Mouse (Mus musculus) embryonic facial prominence, embryonic 11.5 days (tissue): ENCODE data around the gene Foxo3. TPM values are rescaled to one million over a fixed set of nuclear protein-coding genes. Genes with fewer than 3 reads are reported as not detected.

ENCODE experiments used
- ATAC-seq: fragments of 200-750 bp; cut with Nextera tagmentation; replicated peaks from 2 replicates; pipeline ENCODE4 v1.8.0; 2017; ENCODE audit warnings: low read depth; ENCODE audit not compliant: insufficient number of reproducible peaks, low FRiP score, low TSS enrichment
- DNase-seq: peaks from one replicate; pipeline ENCODE4 v3.0.0-alpha.2; 2015; ENCODE audit warnings: low spot score
- H3K27ac ChIP-seq: fragments of 300-500 bp; sonication (generic); replicated peaks from 2 replicates; pipeline ENCODE4 v1.5.1; 2014; ENCODE audit warnings: mild to moderate bottlenecking, low read depth, low read length, control low read depth
- H3K27me3 ChIP-seq: fragments of 300-500 bp; sonication (generic); 2 replicates; pipeline ENCODE4 v1.6.1; 2014; ENCODE audit warnings: mild to moderate bottlenecking, low read length, moderate library complexity, mixed read lengths; ENCODE audit not compliant: control insufficient read depth, insufficient read depth
- H3K36me3 ChIP-seq: fragments of 300-500 bp; sonication (generic); replicated peaks from 2 replicates; pipeline ENCODE4 v1.6.1; 2014; ENCODE audit warnings: low read depth, mild to moderate bottlenecking, low read length, moderate library complexity, mixed read lengths; ENCODE audit not compliant: control insufficient read depth, insufficient read depth
- H3K4me1 ChIP-seq: fragments of 300-500 bp; sonication (generic); 2 replicates; pipeline ENCODE4 v1.6.1; 2014; ENCODE audit warnings: low read length, mixed read lengths; ENCODE audit not compliant: control insufficient read depth, insufficient read depth
- H3K4me2 ChIP-seq: fragments of 300-500 bp; sonication (generic); 2 replicates; pipeline ENCODE4 v1.6.1; 2014; ENCODE audit warnings: low read depth, mild to moderate bottlenecking, control low read depth, low read length, moderate library complexity
- H3K4me3 ChIP-seq: fragments of 300-500 bp; sonication (generic); 2 replicates; pipeline ENCODE4 v1.5.1; 2014; ENCODE audit warnings: low read depth, low read length, control low read depth
- H3K9ac ChIP-seq: fragments of 300-500 bp; sonication (generic); replicated peaks from 2 replicates; pipeline ENCODE4 v1.6.1; 2014; ENCODE audit warnings: mild to moderate bottlenecking, control low read depth, low read length
- H3K9me3 ChIP-seq: fragments of 300-500 bp; sonication (generic); replicated peaks from 2 replicates; pipeline ENCODE4 v1.6.1; 2016; ENCODE audit warnings: mild to moderate bottlenecking, low read length, inconsistent platforms, mixed read lengths; ENCODE audit not compliant: control insufficient read depth
- WGBS: fragments of 180-500 bp; shearing (Covaris S2); extraction: QIAGEN DNeasy Blood & Tissue Kit; methylation state at CpG from one replicate; pipeline ENCODE4 v1.1.7; 2014; 5-methylcytosine and 5-hydroxymethylcytosine counted together
- polyA plus RNA-seq: library from polyadenylated mRNA; unstranded; fragments of >200 nt; fragmentation: Nextera tagmentation; extraction: Ambion mirVana; gene quantifications from 2 replicates; pipeline ENCODE4 v1.2.1, GENCODE M21; 2014

Foxo3 gene
- polyA plus RNA-seq, 1 experiment from 2014 or later = 5.0 TPM

- Histone ChIP-seq H3K36me3 (no peaks in the 10 kb centered on the region), H3K27ac (no peak overlapping the region), H3K4me1 (no peaks in the 10 kb centered on the region), H3K4me2 (no peak overlapping the region), H3K9me3 (no peaks in the 10 kb centered on the region), H3K27me3 (no peaks in the 10 kb centered on the region), H3K9ac (no peak overlapping the region), H3K4me3 (no peak overlapping the region)
- ATAC-seq (no peak), DNase-seq (no peak)
- WGBS = 91% methylated on average over 16 of the region's 16 CpGs
Observed at GRCm38 (mm10) chr10:42177771-42178674, 98.5 kb downstream of the Foxo3 start.

- 78% methylated on average over 5 of the region's 5 CpGs for WGBS
- no peak overlapping the region for H3K27ac ChIP-seq
Observed at GRCm38 (mm10) chr10:42174283-42174682, 102.3 kb downstream of the Foxo3 start.

DNA sequence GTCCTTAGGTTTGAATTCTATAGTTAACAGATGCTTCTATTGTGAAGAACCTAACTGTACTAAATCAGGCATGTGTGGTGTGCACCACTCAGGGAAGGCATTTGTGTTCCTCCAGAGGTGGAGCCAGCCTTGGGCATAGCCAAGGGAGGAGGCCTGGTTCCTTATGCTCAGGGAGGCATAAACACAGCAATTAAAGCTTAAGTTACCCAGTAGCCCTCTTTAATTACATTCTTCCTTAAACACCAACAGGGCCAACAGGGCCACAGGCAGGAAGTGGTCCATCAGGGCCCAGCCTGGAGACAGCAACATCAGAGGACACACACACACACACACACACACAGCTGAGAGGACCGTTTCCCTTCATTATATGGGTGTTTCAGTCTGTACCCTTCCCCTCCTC lies 102.7 kb downstream of the Foxo3 start:
- no peak overlapping the region for H3K9ac ChIP-seq
- no peaks in the 10 kb centered on the region for H3K4me1 ChIP-seq
- WGBS = 20% methylated on average over 1 of the region's 1 CpGs
- H3K4me2 ChIP-seq = no peak overlapping the region
- DNase-seq (no peak), ATAC-seq (no peak)
- H3K27ac ChIP-seq = no peak overlapping the region
- H3K9me3 ChIP-seq = no peaks in the 10 kb centered on the region
- no peak overlapping the region for H3K4me3 ChIP-seq
- H3K27me3 ChIP-seq = no peaks in the 10 kb centered on the region
- no peaks in the 10 kb centered on the region for H3K36me3 ChIP-seq

More at GRCm38 (mm10) chr10:42174283-42174682, 102.3 kb downstream of the Foxo3 start:
- Histone ChIP-seq H3K9ac (no peak overlapping the region), H3K9me3 (no peaks in the 10 kb centered on the region), H3K36me3 (no peaks in the 10 kb centered on the region), H3K27me3 (no peaks in the 10 kb centered on the region), H3K4me3 (no peak overlapping the region), H3K4me2 (no peak overlapping the region), H3K4me1 (no peaks in the 10 kb centered on the region)
- ATAC-seq (no peak), DNase-seq (no peak)

DNA sequence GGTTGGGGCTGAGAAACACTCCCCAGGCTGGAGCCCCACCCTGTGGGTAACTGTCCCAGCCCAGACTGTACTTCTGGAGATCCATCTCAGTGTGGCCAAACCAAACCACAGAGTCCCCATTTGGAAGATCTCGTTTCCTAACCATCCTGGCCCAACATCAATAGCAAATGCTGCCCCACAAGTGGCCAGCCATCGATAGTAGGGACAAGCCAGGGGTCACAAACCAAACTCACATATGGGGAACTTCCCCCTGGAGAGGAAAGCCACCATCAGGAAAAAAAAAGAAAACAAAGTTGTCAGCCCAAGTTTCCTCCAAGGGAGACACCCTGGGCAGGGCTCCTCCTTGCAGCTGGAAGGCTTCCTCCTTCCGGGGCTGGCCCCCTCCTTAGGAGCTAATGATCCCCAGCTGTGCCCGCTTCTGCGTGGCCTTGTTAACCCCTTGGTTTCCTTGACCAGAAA lies 105.6 kb downstream of the Foxo3 start:
- Histone ChIP-seq H3K27ac (no peak overlapping the region), H3K36me3 (no peaks in the 10 kb centered on the region), H3K4me3 (no peak overlapping the region), H3K4me2 (no peak overlapping the region), H3K9me3 (no peaks in the 10 kb centered on the region), H3K27me3 (no peaks in the 10 kb centered on the region), H3K9ac (no peak overlapping the region), H3K4me1 (no peaks in the 10 kb centered on the region)
- ATAC-seq (no peak), DNase-seq (peak; percentile 74)
- 5% methylated on average over 5 of the region's 5 CpGs for WGBS

DNA sequence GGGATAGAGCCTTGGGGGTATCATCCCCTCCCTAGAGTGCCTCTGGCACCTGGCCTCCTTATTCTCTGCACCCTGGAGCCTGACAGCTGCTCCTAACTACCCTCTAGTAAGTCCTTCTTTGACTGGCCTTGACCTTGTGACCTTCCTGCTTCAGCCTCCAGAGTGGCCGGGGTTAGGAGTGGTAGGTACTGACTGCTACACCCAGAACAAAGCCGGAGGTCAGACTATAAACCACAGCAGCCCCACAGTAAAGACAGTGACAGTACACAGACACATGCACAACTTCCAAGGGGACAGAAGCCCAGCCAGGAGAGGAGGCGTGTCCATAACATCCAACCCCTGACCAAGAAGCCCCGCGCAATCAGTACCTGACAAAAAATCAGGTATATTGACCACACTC lies 106.4 kb downstream of the Foxo3 start:
- DNase-seq = no peak
- H3K27ac ChIP-seq = no peak overlapping the region
- WGBS = 64% methylated on average over 5 of the region's 5 CpGs
- H3K36me3 ChIP-seq = no peaks in the 10 kb centered on the region
- peak; percentile 35; the same call in 1 of the 2 replicates for ATAC-seq
- no peaks in the 10 kb centered on the region for H3K27me3 ChIP-seq
- H3K4me3 ChIP-seq = no peak overlapping the region
- no peak overlapping the region for H3K4me2 ChIP-seq
- H3K9me3 ChIP-seq = no peaks in the 10 kb centered on the region
- H3K4me1 ChIP-seq = no peaks in the 10 kb centered on the region
- H3K9ac ChIP-seq = no peak overlapping the region

DNA sequence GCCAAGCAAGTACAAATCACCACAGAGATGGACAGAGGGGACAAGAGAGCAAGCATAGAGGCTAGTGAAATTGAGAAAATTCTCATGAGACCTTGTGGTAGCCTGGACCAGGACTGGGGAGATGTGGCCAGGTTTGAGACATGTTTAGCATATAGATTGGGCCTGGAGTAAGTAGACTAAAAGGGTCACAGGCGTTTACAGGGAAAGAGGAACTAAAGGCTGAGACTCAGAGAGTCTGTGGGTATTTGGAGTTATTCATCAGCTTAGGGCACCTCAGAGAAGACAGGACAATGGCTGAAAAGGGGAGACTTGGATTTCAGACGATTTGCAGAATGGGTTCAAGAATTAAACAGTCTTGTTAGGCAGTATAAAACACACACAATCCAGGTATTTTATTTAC lies 121.8 kb downstream of the Foxo3 start:
- Histone ChIP-seq H3K27me3 (no peaks in the 10 kb centered on the region), H3K27ac (no peak overlapping the region), H3K4me2 (no peak overlapping the region), H3K9ac (no peak overlapping the region), H3K36me3 (no peaks in the 10 kb centered on the region), H3K4me1 (no peaks in the 10 kb centered on the region), H3K9me3 (0 out of 2 replicates have a peak, but pooled peaks cover 5% of the 10 kb centered on the region), H3K4me3 (no peak overlapping the region)
- ATAC-seq = no peak
- 81% methylated on average over 2 of the region's 2 CpGs for WGBS
- no peak for DNase-seq

DNA sequence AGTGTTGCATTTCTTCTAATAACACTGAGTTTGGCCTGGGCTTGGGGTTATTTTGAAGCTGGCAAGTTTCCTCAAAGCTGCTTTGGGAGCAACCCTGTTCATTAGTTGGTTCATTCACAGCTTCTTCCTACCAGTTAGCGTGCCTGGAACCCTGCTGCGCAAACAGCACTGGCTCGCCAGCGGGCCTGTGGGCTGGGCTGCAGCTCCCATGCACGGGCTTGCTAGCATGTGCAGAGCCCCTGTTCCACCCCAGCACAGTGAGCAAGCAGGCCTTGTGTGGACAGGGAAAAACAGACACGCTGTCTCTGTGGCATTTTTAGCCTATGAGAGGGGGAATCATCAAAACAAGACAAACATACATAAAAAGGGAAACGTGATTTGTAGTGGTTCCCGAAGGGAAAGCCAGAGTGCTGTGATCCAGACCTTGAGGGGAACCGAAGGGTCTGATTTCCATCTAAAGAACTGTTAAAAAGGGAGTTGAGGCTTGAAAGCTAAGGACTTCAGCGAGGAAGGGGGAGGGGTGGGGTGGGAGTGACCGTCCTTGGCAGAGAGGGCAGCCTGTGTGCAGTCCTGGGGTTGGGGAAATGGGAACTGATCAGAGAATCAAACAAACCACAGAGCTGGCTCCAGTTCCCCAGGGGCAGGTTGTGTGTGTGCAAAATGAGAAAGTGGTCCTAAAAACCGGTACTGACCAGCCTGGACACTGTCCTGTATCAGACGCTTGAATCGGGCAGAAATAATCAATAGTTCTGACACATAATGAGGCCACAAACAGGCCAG lies 123.9 kb downstream of the Foxo3 start:
- 41% methylated on average over 14 of the region's 14 CpGs for WGBS
- H3K36me3 ChIP-seq = no peaks in the 10 kb centered on the region
- no peaks in the 10 kb centered on the region for H3K4me1 ChIP-seq
- H3K9ac ChIP-seq = peak overlapping the region; percentile 28; the same call in 1 of the 2 replicates
- H3K9me3 ChIP-seq = 0 out of 2 replicates have a peak, but pooled peaks cover 3% of the 10 kb centered on the region
- no peak overlapping the region for H3K4me2 ChIP-seq
- DNase-seq = peak; percentile 21
- no peak for ATAC-seq
- H3K4me3 ChIP-seq = no peak overlapping the region
- no peak overlapping the region for H3K27ac ChIP-seq
- H3K27me3 ChIP-seq = no peaks in the 10 kb centered on the region

GRCm38 (mm10) chr10:42149767-42150166 lies 126.8 kb downstream of the Foxo3 start:
- WGBS = 85% methylated on average over 3 of the region's 3 CpGs
- Histone ChIP-seq H3K9me3 (no peaks in the 10 kb centered on the region), H3K4me3 (no peak overlapping the region), H3K4me1 (no peaks in the 10 kb centered on the region), H3K36me3 (no peaks in the 10 kb centered on the region), H3K9ac (no peak overlapping the region), H3K4me2 (no peak overlapping the region), H3K27me3 (no peaks in the 10 kb centered on the region), H3K27ac (no peak overlapping the region)
- ATAC-seq (no peak), DNase-seq (no peak)
